Mouse (Mus musculus): ENCODE measurements around the gene Slc13a4. TPM values are rescaled to one million over a fixed set of nuclear protein-coding genes. Genes with fewer than 3 reads are reported as not detected.
A peak's percentile ranks its signal among the peaks of the same experiment; 100 is the strongest.

Gene Slc13a4
- polyA plus RNA-seq, 1 experiment from 2014 or later: 4.6 TPM

- WGBS: 95% methylated on average over 8 of the region's 8 CpGs
- Histone ChIP-seq H3K4me1 (replicated peaks; ENCODE audit: control insufficient read depth, insufficient read depth, low read length) (no peaks in the 10 kb centered on the region), H3K36me3 (ENCODE audit: control insufficient read depth, insufficient read depth) (no peaks in the 10 kb centered on the region), H3K9me3 (ENCODE audit: control insufficient read depth, low read length) (no peaks in the 10 kb centered on the region), H3K4me3 (replicated peaks; ENCODE audit: low read length) (no peak overlapping the region), H3K27ac (ENCODE audit: low read length) (no peak overlapping the region), H3K27me3 (replicated peaks; ENCODE audit: control insufficient read depth, insufficient read depth, low read length) (no peaks in the 10 kb centered on the region), H3K9ac (replicated peaks; ENCODE audit: low read depth, low read length) (no peak overlapping the region), H3K4me2 (ENCODE audit: low read length) (no peak overlapping the region)
- ATAC-seq: no peak
Measured at GRCm38 (mm10) chr6:35313520-35313919, 5.6 kb upstream of the Slc13a4 start.

GRCm38 (mm10) chr6:35309406-35309805 lies 1.5 kb upstream of the Slc13a4 start:
- WGBS: 85% methylated on average over 7 of the region's 7 CpGs
- H3K36me3 ChIP-seq (ENCODE audit: control insufficient read depth, insufficient read depth): no peaks in the 10 kb centered on the region
- H3K9me3 ChIP-seq (ENCODE audit: control insufficient read depth, low read length): no peaks in the 10 kb centered on the region
- no peak for ATAC-seq
- no peak overlapping the region for H3K9ac ChIP-seq (replicated peaks; ENCODE audit: low read depth, low read length)
- H3K4me1 ChIP-seq (replicated peaks; ENCODE audit: control insufficient read depth, insufficient read depth, low read length): no peaks in the 10 kb centered on the region
- H3K4me2 ChIP-seq (ENCODE audit: low read length): no peak overlapping the region
- H3K27ac ChIP-seq (ENCODE audit: low read length): no peak overlapping the region
- H3K4me3 ChIP-seq (replicated peaks; ENCODE audit: low read length): no peak overlapping the region
- no peaks in the 10 kb centered on the region for H3K27me3 ChIP-seq (replicated peaks; ENCODE audit: control insufficient read depth, insufficient read depth, low read length)

- no peak overlapping the region for H3K4me3 ChIP-seq (replicated peaks; ENCODE audit: low read length)
- no peak for ATAC-seq
- H3K27me3 ChIP-seq (replicated peaks; ENCODE audit: control insufficient read depth, insufficient read depth, low read length): no peaks in the 10 kb centered on the region
- 58% methylated on average over 13 of the region's 13 CpGs for WGBS
- H3K9me3 ChIP-seq (ENCODE audit: control insufficient read depth, low read length): no peaks in the 10 kb centered on the region
- no peak overlapping the region for H3K4me2 ChIP-seq (ENCODE audit: low read length)
- no peaks in the 10 kb centered on the region for H3K36me3 ChIP-seq (ENCODE audit: control insufficient read depth, insufficient read depth)
- no peak overlapping the region for H3K9ac ChIP-seq (replicated peaks; ENCODE audit: low read depth, low read length)
- no peaks in the 10 kb centered on the region for H3K4me1 ChIP-seq (replicated peaks; ENCODE audit: control insufficient read depth, insufficient read depth, low read length)
- no peak overlapping the region for H3K27ac ChIP-seq (ENCODE audit: low read length)
Measured at GRCm38 (mm10) chr6:35307136-35307535, 795 bp downstream of the Slc13a4 start.

- H3K9me3 ChIP-seq (ENCODE audit: control insufficient read depth, low read length): no peaks in the 10 kb centered on the region
- H3K9ac ChIP-seq (replicated peaks; ENCODE audit: low read depth, low read length): no peak overlapping the region
- H3K4me3 ChIP-seq (replicated peaks; ENCODE audit: low read length): no peak overlapping the region
- 88% methylated on average over 11 of the region's 11 CpGs for WGBS
- H3K4me1 ChIP-seq (replicated peaks; ENCODE audit: control insufficient read depth, insufficient read depth, low read length): no peaks in the 10 kb centered on the region
- no peak overlapping the region for H3K27ac ChIP-seq (ENCODE audit: low read length)
- no peak overlapping the region for H3K4me2 ChIP-seq (ENCODE audit: low read length)
- H3K27me3 ChIP-seq (replicated peaks; ENCODE audit: control insufficient read depth, insufficient read depth, low read length): no peaks in the 10 kb centered on the region
- no peak for ATAC-seq
- H3K36me3 ChIP-seq (ENCODE audit: control insufficient read depth, insufficient read depth): no peaks in the 10 kb centered on the region
Measured at GRCm38 (mm10) chr6:35303355-35303900, 4.5 kb downstream of the Slc13a4 start.

GRCm38 (mm10) chr6:35302581-35302980 lies 5.3 kb downstream of the Slc13a4 start:
- Histone ChIP-seq H3K27me3 (replicated peaks; ENCODE audit: control insufficient read depth, insufficient read depth, low read length) (no peaks in the 10 kb centered on the region), H3K9ac (replicated peaks; ENCODE audit: low read depth, low read length) (no peak overlapping the region), H3K36me3 (ENCODE audit: control insufficient read depth, insufficient read depth) (no peaks in the 10 kb centered on the region), H3K4me2 (ENCODE audit: low read length) (no peak overlapping the region), H3K27ac (ENCODE audit: low read length) (no peak overlapping the region), H3K4me1 (replicated peaks; ENCODE audit: control insufficient read depth, insufficient read depth, low read length) (no peaks in the 10 kb centered on the region), H3K9me3 (ENCODE audit: control insufficient read depth, low read length) (no peaks in the 10 kb centered on the region), H3K4me3 (replicated peaks; ENCODE audit: low read length) (no peak overlapping the region)
- WGBS: 97% methylated on average over 7 of the region's 7 CpGs
- no peak for ATAC-seq

GRCm38 (mm10) chr6:35298323-35298722 lies 9.6 kb downstream of the Slc13a4 start:
- Histone ChIP-seq H3K4me3 (replicated peaks; ENCODE audit: low read length) (no peak overlapping the region), H3K36me3 (ENCODE audit: control insufficient read depth, insufficient read depth) (no peaks in the 10 kb centered on the region), H3K4me2 (ENCODE audit: low read length) (no peak overlapping the region), H3K27ac (ENCODE audit: low read length) (no peak overlapping the region), H3K4me1 (replicated peaks; ENCODE audit: control insufficient read depth, insufficient read depth, low read length) (peaks cover 3% of the 10 kb centered on the region; the same call in 1 of the 2 replicates), H3K9me3 (ENCODE audit: control insufficient read depth, low read length) (no peaks in the 10 kb centered on the region), H3K27me3 (replicated peaks; ENCODE audit: control insufficient read depth, insufficient read depth, low read length) (no peaks in the 10 kb centered on the region), H3K9ac (replicated peaks; ENCODE audit: low read depth, low read length) (no peak overlapping the region)
- 89% methylated on average over 6 of the region's 6 CpGs for WGBS
- ATAC-seq: no peak

- Histone ChIP-seq H3K27me3 (replicated peaks; ENCODE audit: control insufficient read depth, insufficient read depth, low read length) (no peaks in the 10 kb centered on the region), H3K36me3 (ENCODE audit: control insufficient read depth, insufficient read depth) (no peaks in the 10 kb centered on the region), H3K27ac (ENCODE audit: low read length) (no peak overlapping the region), H3K4me3 (replicated peaks; ENCODE audit: low read length) (no peak overlapping the region), H3K4me1 (replicated peaks; ENCODE audit: control insufficient read depth, insufficient read depth, low read length) (peaks cover 3% of the 10 kb centered on the region; the same call in 1 of the 2 replicates), H3K9ac (replicated peaks; ENCODE audit: low read depth, low read length) (no peak overlapping the region), H3K9me3 (ENCODE audit: control insufficient read depth, low read length) (no peaks in the 10 kb centered on the region), H3K4me2 (ENCODE audit: low read length) (no peak overlapping the region)
- 94% methylated on average over 7 of the region's 7 CpGs for WGBS
- ATAC-seq: no peak
Measured at GRCm38 (mm10) chr6:35297516-35298227, 10.3 kb downstream of the Slc13a4 start.

GRCm38 (mm10) chr6:35297001-35297400 lies 10.9 kb downstream of the Slc13a4 start:
- WGBS: 27% methylated on average over 2 of the region's 2 CpGs

GRCm38 (mm10) chr6:35294964-35295363 lies 13.0 kb downstream of the Slc13a4 start:
- no peaks in the 10 kb centered on the region for H3K9me3 ChIP-seq (ENCODE audit: control insufficient read depth, low read length)
- whole genome bisulfite sequencing: 87% methylated on average over 2 of the region's 2 CpGs

More at GRCm38 (mm10) chr6:35297001-35297400, 10.9 kb downstream of the Slc13a4 start:
- Histone ChIP-seq H3K4me1 (replicated peaks; ENCODE audit: control insufficient read depth, insufficient read depth, low read length) (peaks cover 3% of the 10 kb centered on the region; the same call in 1 of the 2 replicates), H3K9ac (replicated peaks; ENCODE audit: low read depth, low read length) (no peak overlapping the region), H3K9me3 (ENCODE audit: control insufficient read depth, low read length) (no peaks in the 10 kb centered on the region), H3K36me3 (ENCODE audit: control insufficient read depth, insufficient read depth) (no peaks in the 10 kb centered on the region), H3K4me2 (ENCODE audit: low read length) (no peak overlapping the region), H3K4me3 (replicated peaks; ENCODE audit: low read length) (no peak overlapping the region), H3K27me3 (replicated peaks; ENCODE audit: control insufficient read depth, insufficient read depth, low read length) (no peaks in the 10 kb centered on the region), H3K27ac (ENCODE audit: low read length) (no peak overlapping the region)
- peak; percentile 54 for ATAC-seq

More at GRCm38 (mm10) chr6:35294964-35295363, 13.0 kb downstream of the Slc13a4 start:
- no peak overlapping the region for H3K9ac ChIP-seq (replicated peaks; ENCODE audit: low read depth, low read length)
- ATAC-seq: no peak
- H3K27ac ChIP-seq (ENCODE audit: low read length): no peak overlapping the region
- H3K27me3 ChIP-seq (replicated peaks; ENCODE audit: control insufficient read depth, insufficient read depth, low read length): no peaks in the 10 kb centered on the region
- no peaks in the 10 kb centered on the region for H3K36me3 ChIP-seq (ENCODE audit: control insufficient read depth, insufficient read depth)
- no peak overlapping the region for H3K4me3 ChIP-seq (replicated peaks; ENCODE audit: low read length)
- peaks cover 3% of the 10 kb centered on the region; the same call in 1 of the 2 replicates for H3K4me1 ChIP-seq (replicated peaks; ENCODE audit: control insufficient read depth, insufficient read depth, low read length)
- H3K4me2 ChIP-seq (ENCODE audit: low read length): no peak overlapping the region
